Mouse (Mus musculus) ZHBTc4 (cell line): ENCODE measurements around the gene Gm49368.

ENCODE experiments used
- DNase-seq: peaks from one replicate; pipeline ENCODE4 v3.0.0-alpha.2; 2011; ENCODE audit warnings: low read depth, low spot score

The Gm49368 gene

DNA sequence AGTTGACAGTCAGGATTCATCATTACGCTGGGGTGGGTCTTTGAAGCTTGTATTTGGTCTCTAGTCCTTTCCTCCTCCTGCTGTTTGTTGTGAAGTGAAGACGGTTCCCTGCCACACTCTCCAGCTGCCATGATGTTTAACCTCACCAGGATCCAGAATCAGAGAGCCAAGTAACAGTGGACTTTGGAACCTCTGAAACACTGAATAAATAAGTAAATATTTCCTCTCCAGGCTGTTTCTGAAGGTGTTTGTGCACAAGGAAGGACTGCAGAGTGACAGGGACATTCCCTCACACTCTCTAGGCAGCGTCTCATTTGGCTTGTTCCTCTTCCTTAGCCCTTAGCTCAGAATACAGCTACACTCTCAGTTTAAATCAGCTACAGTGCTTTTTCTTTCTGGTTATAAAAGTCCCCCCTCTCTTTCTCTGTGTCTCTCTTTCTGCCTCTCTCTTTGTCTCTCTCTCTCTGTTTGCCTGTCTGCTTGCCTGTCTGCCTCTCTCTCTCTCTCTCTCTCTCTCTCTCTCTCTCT is 5.5 kb upstream of the Gm49368 start:
- DNase-seq = no peak

- DNase-seq = no peak
Observed at GRCm38 (mm10) chr7:128057860-128058259, 4.6 kb upstream of the Gm49368 start.

- no peak for DNase-seq
Observed at GRCm38 (mm10) chr7:128058576-128058975, 3.9 kb upstream of the Gm49368 start.

DNA sequence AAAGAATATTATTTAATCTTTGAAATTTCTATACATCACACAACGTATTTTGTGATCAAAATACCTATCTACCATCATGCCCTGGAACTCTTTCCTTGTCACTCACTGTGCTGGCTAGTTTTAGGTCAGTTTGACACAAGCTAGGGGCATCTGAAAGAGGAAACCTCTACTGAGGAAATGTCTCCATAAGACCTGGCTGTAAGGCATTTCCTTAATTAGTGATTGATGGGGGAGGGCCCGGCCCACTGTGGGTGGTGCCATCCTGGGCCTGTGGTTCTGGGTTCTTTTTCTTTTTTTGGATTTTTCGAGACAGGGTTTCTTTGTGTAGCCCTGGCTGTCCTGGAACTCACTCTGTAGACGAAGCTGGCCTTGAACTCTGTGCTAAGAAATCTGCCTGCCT is 3.4 kb upstream of the Gm49368 start:
- no peak for DNase-seq

DNA sequence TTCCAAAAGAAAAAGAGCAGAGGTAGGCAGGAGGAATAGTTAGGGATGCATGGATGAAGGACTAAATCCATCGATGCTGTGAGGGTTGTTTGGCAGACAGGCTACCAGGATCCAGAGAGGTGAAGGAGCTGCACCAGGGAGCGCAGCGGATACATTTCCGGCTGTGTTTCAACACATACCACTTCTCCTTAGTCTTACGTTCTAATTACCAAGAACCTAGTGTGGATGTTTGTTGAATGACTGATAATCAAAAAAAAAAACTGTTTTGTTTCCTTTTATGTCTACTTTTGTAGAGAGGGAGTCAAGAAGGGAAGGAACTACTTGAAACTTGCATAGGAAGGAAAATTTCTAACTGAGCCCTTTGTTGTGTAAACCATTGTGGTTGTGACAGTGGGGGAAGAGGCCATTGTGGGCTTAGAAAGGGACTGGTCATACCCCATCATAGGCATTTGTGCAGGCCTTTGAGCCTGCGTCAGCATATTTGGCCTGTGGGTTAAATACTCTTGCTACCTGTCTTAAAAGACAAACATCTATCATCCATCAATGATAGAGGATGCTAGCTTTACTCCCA is 813 bp downstream of the Gm49368 start:
- no peak for DNase-seq

DNA sequence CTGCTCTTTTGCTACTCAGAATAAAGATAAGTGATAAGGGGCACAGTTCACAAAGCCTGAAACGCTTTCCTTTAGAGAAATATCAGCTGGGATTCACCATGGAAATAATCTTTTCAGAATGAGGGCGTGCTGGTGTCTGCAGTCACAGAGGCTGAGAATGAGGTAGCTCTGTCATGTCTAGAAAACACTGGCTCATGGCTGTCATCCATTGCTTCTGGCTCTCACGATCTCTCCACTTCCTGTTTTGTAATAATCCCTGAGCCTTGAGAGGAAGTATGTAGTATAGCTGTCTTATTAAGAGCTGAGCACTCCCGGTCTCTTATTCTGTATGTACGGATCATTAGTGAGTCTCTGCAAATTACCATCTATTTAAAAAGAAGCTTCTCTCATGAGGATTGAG is 3.1 kb downstream of the Gm49368 start:
- DNase-seq = no peak

DNA sequence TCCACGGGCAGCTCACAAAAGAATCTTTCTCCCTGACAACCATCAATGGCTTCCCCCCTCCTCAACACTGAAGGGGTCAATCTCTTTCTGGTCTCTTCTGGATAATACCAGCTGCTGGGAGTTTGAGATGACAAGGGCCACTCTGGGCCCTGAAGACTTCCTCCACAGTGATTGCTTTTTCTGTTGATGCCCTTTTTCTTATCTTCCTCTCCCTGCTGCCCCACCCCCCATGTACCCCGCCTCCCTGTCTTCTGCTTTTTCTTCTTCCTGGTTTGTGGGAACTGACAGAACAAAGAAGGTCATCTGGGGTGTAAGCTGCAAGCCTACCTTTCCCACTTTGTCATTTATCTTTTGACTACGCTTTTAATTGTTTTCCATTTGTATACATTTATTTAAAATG is 5.4 kb downstream of the Gm49368 start:
- DNase-seq = no peak

- DNase-seq = no peak
Observed at GRCm38 (mm10) chr7:128069844-128070243, 7.4 kb downstream of the Gm49368 start.

DNA sequence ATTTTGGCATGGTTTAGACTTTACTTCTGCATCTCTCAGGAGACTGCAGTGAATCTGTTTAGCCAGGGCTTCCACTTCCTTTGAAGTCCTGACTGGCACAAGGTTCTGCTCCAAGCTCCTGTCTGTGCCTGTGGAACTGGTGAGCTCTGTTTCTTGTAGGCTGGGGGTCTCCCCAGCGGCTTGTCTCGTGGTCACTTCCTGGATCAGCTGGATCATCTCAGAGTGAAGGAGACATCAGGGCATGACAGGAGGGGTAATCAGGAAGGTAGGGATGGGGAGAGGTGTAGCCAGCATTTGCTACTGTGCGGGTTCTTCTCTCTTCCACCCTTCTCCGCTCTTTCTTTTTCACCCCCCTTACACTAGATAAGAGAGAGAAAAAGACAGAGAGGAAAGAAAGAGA is 9.3 kb downstream of the Gm49368 start:
- no peak for DNase-seq

DNA sequence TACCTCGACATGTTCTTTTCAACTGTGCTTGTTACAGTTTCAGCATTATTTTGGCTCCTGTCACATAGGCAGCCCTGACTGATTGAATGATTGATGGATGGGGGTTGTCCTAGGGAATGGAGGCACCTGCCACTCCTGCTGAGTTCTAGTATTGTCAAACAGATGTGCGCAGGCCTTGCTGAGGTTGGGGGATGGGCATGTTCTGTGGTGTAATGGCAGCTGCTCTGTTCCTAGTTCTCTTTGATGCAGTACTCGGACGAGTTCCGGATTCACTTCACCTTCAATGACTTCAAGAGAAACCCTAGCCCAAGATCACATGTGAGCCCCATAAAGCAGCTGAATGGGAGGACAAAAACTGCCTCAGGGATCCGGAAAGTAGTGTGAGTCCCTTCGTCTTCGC is 17.5 kb downstream of the Gm49368 start:
- peak; percentile 92 for DNase-seq

GRCm38 (mm10) chr7:128089141-128089540 is 26.7 kb downstream of the Gm49368 start:
- no peak for DNase-seq

- DNase-seq = no peak
Observed at GRCm38 (mm10) chr7:128098135-128098534, 35.7 kb downstream of the Gm49368 start.

GRCm38 (mm10) chr7:128100742-128101357 is 38.4 kb downstream of the Gm49368 start:
- DNase-seq = no peak

GRCm38 (mm10) chr7:128105246-128105645 is 42.8 kb downstream of the Gm49368 start:
- DNase-seq = no peak

GRCm38 (mm10) chr7:128107462-128107861 is 45.0 kb downstream of the Gm49368 start:
- no peak for DNase-seq

DNA sequence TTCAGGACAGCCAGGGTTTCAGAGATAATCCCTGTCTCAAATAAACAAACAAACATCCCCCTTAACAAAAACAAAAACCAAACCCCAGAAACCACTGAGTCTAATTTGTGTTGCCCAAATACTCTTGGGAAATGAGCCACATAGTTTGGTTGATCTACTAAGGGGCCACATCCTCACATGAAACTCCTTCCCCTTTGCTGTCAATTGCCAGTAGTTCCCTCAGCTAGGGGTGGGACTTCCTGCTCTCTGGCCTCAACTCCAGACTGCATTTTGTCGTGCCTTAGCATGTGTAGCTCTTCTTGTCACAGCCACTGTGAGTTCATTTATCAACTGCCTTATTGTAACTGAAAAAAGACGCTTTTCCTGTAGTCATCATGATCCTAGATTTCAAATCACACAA is 47.8 kb downstream of the Gm49368 start:
- DNase-seq = no peak

DNA sequence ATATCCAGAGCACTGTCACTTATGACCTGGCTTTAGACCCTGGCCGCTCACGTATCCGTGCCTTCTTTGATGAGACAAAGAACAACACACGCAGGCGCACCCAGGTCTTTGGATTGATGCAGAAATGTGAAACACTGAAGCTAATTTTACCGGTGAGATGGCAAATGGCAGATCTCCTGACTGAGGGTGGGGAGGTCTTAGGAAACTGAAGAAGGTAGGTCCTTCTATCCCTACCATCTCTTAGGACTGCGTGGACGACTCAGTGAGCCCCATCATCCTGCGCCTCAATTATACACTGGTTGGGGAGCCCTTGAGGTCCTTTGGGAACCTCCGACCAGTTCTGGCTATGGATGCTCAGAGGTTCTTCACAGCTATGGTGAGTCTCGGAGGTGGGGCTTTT is 49.6 kb downstream of the Gm49368 start:
- no peak for DNase-seq

GRCm38 (mm10) chr7:128114371-128115105 is 52.1 kb downstream of the Gm49368 start:
- DNase-seq = no peak

GRCm38 (mm10) chr7:128115211-128115958 is 52.9 kb downstream of the Gm49368 start:
- DNase-seq = no peak

DNA sequence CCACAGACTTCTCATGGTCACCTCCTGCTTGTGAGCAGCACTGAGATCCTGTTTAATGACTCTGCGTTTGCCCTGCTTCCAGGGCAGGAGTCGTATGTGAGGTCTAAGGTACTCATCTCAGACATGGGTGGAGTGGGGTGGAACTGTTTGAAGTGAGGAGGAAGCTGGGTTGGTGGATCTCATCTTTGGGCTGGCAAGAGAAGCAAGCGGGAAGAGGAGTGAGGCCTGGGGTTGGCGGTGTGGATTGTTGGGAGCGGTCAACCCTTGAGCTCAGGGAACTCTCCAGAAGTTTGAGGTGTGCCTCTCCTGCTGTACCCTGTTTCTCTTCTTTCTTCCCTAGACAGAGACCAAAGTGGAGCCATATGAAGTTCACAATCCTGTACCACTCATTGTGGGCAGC is 53.9 kb downstream of the Gm49368 start:
- DNase-seq = no peak

DNA sequence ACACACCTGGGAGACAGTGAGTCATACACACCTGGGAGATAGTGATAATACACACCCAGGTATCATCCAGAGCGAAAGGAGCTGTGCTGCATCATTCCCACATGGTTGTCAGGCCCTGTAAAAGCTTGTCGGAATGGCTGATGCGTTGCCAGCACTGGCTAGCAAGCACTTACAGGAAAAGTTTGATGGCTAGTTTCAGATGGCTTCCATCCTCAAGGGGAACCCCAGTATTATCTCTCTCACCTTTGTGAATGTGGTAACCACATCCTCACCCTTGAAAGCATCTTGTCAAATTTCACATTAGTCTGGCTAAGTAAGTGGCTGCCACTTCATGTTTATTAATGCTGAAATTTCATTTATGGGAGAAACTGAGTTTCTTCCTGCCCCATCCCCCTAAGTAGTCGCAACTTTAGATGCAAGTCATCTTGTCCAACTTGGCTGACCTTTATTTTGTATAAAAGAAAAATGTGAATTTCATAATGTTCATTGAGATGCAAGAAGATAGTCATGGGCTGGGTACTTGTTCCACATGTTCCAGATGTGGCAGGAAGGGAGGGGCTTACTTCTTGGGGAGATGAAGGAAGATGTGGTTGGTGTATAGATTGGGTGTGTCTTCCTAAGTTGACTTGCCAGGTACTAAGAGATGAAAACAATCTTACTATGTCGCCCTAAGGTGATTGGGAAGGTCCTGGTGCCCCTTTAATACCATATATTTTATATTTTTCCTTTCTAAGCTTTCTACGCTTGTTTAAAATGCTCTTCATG is 57.4 kb downstream of the Gm49368 start:
- no peak for DNase-seq
